Mouse (Mus musculus): ENCODE results near the gene Slc7a8. TPM values are rescaled to one million over a fixed set of nuclear protein-coding genes. Genes with fewer than 3 reads are reported as not detected.

The Slc7a8 gene
- 4.6 and 7.5 TPM in 2 replicates for polyA plus RNA-seq (2012)

GRCm38 (mm10) chr14:54781610-54782365 is at the start of gene Slc7a8:
Gene Slc7a8 (minus strand): TSS chr14:54781946.

GRCm38 (mm10) chr14:54813991-54814390 is 32.2 kb upstream of the Slc7a8 start, which contains the start of gene Rnf212b:
Gene Rnf212b (plus strand): TSS chr14:54814141.

GRCm38 (mm10) chr14:54712074-54712473 is 69.7 kb downstream of the Slc7a8 start, which contains the start of gene Cebpe:
Gene Cebpe (minus strand): TSS chr14:54712174.

GRCm38 (mm10) chr14:54698733-54699132 is 83.0 kb downstream of the Slc7a8 start, which contains the start of gene Gm29776:
Gene Gm29776 (minus strand): TSS chr14:54698833.

GRCm38 (mm10) chr14:54686522-54687143 is 95.1 kb downstream of the Slc7a8 start, which contains the start of gene Acin1:
Gene Acin1 (minus strand): TSS chr14:54686931.

GRCm38 (mm10) chr14:54686063-54686521 is 95.7 kb downstream of the Slc7a8 start, which contains the start of gene 1700123O20Rik:
Gene 1700123O20Rik (plus strand): TSS chr14:54686216.

Other genes starting within 250 kb of the Slc7a8 start
- gene Haus4, start 227.3 kb downstream of the Slc7a8 start, polyA plus RNA-seq (2012) = 99.9 and 102 TPM in 2 replicates
- gene Ajuba, start 204.4 kb downstream of the Slc7a8 start, polyA plus RNA-seq (2012) = 1.2 and 1.8 TPM in 2 replicates
- gene 4931414P19Rik, start 176.0 kb downstream of the Slc7a8 start, polyA plus RNA-seq (2012) = 16.5 and 26.8 TPM in 2 replicates
- gene Psmb5, start 163.9 kb downstream of the Slc7a8 start, polyA plus RNA-seq (2012) = 171 and 175 TPM in 2 replicates
- 0.03 TPM in 1 of 2 replicates, not detected in the other for gene Psmb11, start 160.5 kb downstream of the Slc7a8 start, polyA plus RNA-seq (2012)
- gene Gm17606, start 141.0 kb downstream of the Slc7a8 start, polyA plus RNA-seq (2012) = not detected in 2 replicates
- gene Cdh24, start 140.6 kb downstream of the Slc7a8 start, polyA plus RNA-seq (2012) = 8.6 and 11.3 TPM in 2 replicates
- gene 1700123O20Rik, start 95.7 kb downstream of the Slc7a8 start, polyA plus RNA-seq (2012) = 97.6 and 115 TPM in 2 replicates
- gene Acin1, start 95.0 kb downstream of the Slc7a8 start, polyA plus RNA-seq (2012) = 689 and 1,048 TPM in 2 replicates
- 0.06 TPM in 1 of 2 replicates, not detected in the other for gene Gm29776, start 83.1 kb downstream of the Slc7a8 start, polyA plus RNA-seq (2012)
- 125 and 136 TPM in 2 replicates for gene Cebpe, start 69.8 kb downstream of the Slc7a8 start, polyA plus RNA-seq (2012)
- gene Rnf212b, start 32.2 kb upstream of the Slc7a8 start, polyA plus RNA-seq (2012) = not detected in 2 replicates
- 2.0 and 2.2 TPM in 2 replicates for gene Homez, start 89.0 kb upstream of the Slc7a8 start, polyA plus RNA-seq (2012)
- gene Ppp1r3e, start 95.6 kb upstream of the Slc7a8 start, polyA plus RNA-seq (2012) = 8.8 and 12.7 TPM in 2 replicates
- gene Bcl2l2, start 101.4 kb upstream of the Slc7a8 start, polyA plus RNA-seq (2012) = 25.6 and 34.5 TPM in 2 replicates
- gene Gm20521, start 101.5 kb upstream of the Slc7a8 start, polyA plus RNA-seq (2012) = 0.82 and 5.2 TPM in 2 replicates
- gene Pabpn1, start 110.6 kb upstream of the Slc7a8 start, polyA plus RNA-seq (2012) = 282 and 412 TPM in 2 replicates
- 6.5 and 12.9 TPM in 2 replicates for gene Slc22a17, start 131.2 kb upstream of the Slc7a8 start, polyA plus RNA-seq (2012)
- gene Efs, start 144.2 kb upstream of the Slc7a8 start, polyA plus RNA-seq (2012) = 0.08 TPM in 1 of 2 replicates, not detected in the other
- not detected in 2 replicates for gene Il25, start 150.7 kb upstream of the Slc7a8 start, polyA plus RNA-seq (2012)
- not detected in 2 replicates for gene Cmtm5, start 154.3 kb upstream of the Slc7a8 start, polyA plus RNA-seq (2012)
- not detected in 2 replicates for gene Myh6, start 185.0 kb upstream of the Slc7a8 start, polyA plus RNA-seq (2012)
- gene Gm17428, start 195.0 kb upstream of the Slc7a8 start, polyA plus RNA-seq (2012) = not detected in 2 replicates
- not detected in 2 replicates for gene Myh7, start 212.7 kb upstream of the Slc7a8 start, polyA plus RNA-seq (2012)
- gene Ngdn, start 233.5 kb upstream of the Slc7a8 start, polyA plus RNA-seq (2012) = 41.1 and 54.2 TPM in 2 replicates

All from megakaryocyte-erythroid progenitor cell, adult 5 weeks (primary cell).